Mouse (Mus musculus): Measurements from ENCODE around the gene Cacna1d.

- no peak for TF ChIP-seq POLR2A (IDR thresholded peaks at IDR 0.05; ENCODE audit: borderline replicate concordance, low read depth, low read length)
- TF ChIP-seq CTCF (IDR thresholded peaks at IDR 0.05; ENCODE audit: low read depth, low read length) = no peak
These were observed 435.1 kb downstream of the Cacna1d start for GRCm38 (mm10) chr14:30056031-30056766.
